Mouse (Mus musculus): ENCODE results near the gene Dysf. TPM values are rescaled to one million over a fixed set of nuclear protein-coding genes. Genes with fewer than 3 reads are reported as not detected.

Dysf gene
- polyA plus RNA-seq, 1 experiment from 2014 or later = 9.6 TPM

GRCm38 (mm10) chr6:84111106-84111505, 102.7 kb downstream of the Dysf start:
- WGBS = 48% methylated on average over 11 of the region's 11 CpGs
- H3K36me3 ChIP-seq = no peaks in the 10 kb centered on the region
- no peaks in the 10 kb centered on the region; the same call in 1 of the 2 replicates for H3K27me3 ChIP-seq
- H3K9ac ChIP-seq = no peak overlapping the region
- no peaks in the 10 kb centered on the region for H3K9me3 ChIP-seq (replicated peaks)
- ATAC-seq (ENCODE audit: insufficient number of reproducible peaks, low FRiP score, low TSS enrichment, low read depth) = 0 out of 2 replicates have a peak, but pooled peaks have one; percentile 39
- peaks cover 25% of the 10 kb centered on the region for H3K4me1 ChIP-seq
- H3K4me3 ChIP-seq (replicated peaks) = no peak overlapping the region
- peak overlapping the region; percentile 76 for H3K27ac ChIP-seq (replicated peaks)
- no peak overlapping the region for H3K4me2 ChIP-seq (replicated peaks)

GRCm38 (mm10) chr6:84119731-84120530, 111.5 kb downstream of the Dysf start:
- Histone ChIP-seq H3K27ac (replicated peaks) (peak overlapping the region; percentile 71), H3K4me2 (replicated peaks) (no peak overlapping the region), H3K4me1 (peaks cover 26% of the 10 kb centered on the region), H3K36me3 (no peaks in the 10 kb centered on the region), H3K9me3 (replicated peaks) (no peaks in the 10 kb centered on the region), H3K9ac (no peak overlapping the region), H3K4me3 (replicated peaks) (no peak overlapping the region), H3K27me3 (no peaks in the 10 kb centered on the region)
- peak; percentile 63 for ATAC-seq (ENCODE audit: insufficient number of reproducible peaks, low FRiP score, low TSS enrichment, low read depth)
- 40% methylated on average over 24 of the region's 24 CpGs for WGBS

GRCm38 (mm10) chr6:84124609-84125008, 116.2 kb downstream of the Dysf start:
- H3K4me1 ChIP-seq = peaks cover 15% of the 10 kb centered on the region
- ATAC-seq (ENCODE audit: insufficient number of reproducible peaks, low FRiP score, low TSS enrichment, low read depth) = no peak
- H3K27ac ChIP-seq (replicated peaks) = no peak overlapping the region
- H3K4me2 ChIP-seq (replicated peaks) = no peak overlapping the region
- H3K9ac ChIP-seq = no peak overlapping the region
- no peak overlapping the region for H3K4me3 ChIP-seq (replicated peaks)
- no peaks in the 10 kb centered on the region for H3K27me3 ChIP-seq
- 73% methylated on average over 9 of the region's 9 CpGs for WGBS
- H3K9me3 ChIP-seq (replicated peaks) = no peaks in the 10 kb centered on the region
- no peaks in the 10 kb centered on the region for H3K36me3 ChIP-seq

- 73% methylated on average over 4 of the region's 4 CpGs for WGBS
- H3K4me1 ChIP-seq = peaks cover 11% of the 10 kb centered on the region
- H3K4me3 ChIP-seq (replicated peaks) = no peak overlapping the region
- no peak overlapping the region for H3K9ac ChIP-seq
- no peaks in the 10 kb centered on the region for H3K27me3 ChIP-seq
- H3K27ac ChIP-seq (replicated peaks) = no peak overlapping the region
- no peaks in the 10 kb centered on the region for H3K9me3 ChIP-seq (replicated peaks)
- no peak overlapping the region for H3K4me2 ChIP-seq (replicated peaks)
- no peak for ATAC-seq (ENCODE audit: insufficient number of reproducible peaks, low FRiP score, low TSS enrichment, low read depth)
- no peaks in the 10 kb centered on the region for H3K36me3 ChIP-seq
These were observed 116.7 kb downstream of the Dysf start for GRCm38 (mm10) chr6:84125101-84125500.

- Histone ChIP-seq H3K9ac (no peak overlapping the region), H3K9me3 (replicated peaks) (no peaks in the 10 kb centered on the region), H3K4me3 (replicated peaks) (no peak overlapping the region), H3K4me2 (replicated peaks) (no peak overlapping the region), H3K27ac (replicated peaks) (no peak overlapping the region), H3K4me1 (peaks cover 14% of the 10 kb centered on the region; the same call in 1 of the 2 replicates), H3K36me3 (no peaks in the 10 kb centered on the region), H3K27me3 (no peaks in the 10 kb centered on the region)
- 71% methylated on average over 2 of the region's 2 CpGs for WGBS
- ATAC-seq (ENCODE audit: insufficient number of reproducible peaks, low FRiP score, low TSS enrichment, low read depth) = no peak
These were observed 119.8 kb downstream of the Dysf start for GRCm38 (mm10) chr6:84128229-84128628.

GRCm38 (mm10) chr6:84130867-84131266, 122.5 kb downstream of the Dysf start:
- 84% methylated on average over 4 of the region's 4 CpGs for WGBS
- Histone ChIP-seq H3K9me3 (replicated peaks) (no peaks in the 10 kb centered on the region), H3K36me3 (no peaks in the 10 kb centered on the region), H3K27me3 (no peaks in the 10 kb centered on the region), H3K27ac (replicated peaks) (0 out of 2 replicates have a peak overlapping the region, but pooled peaks have one; percentile 2), H3K9ac (no peak overlapping the region), H3K4me3 (replicated peaks) (no peak overlapping the region), H3K4me1 (peaks cover 26% of the 10 kb centered on the region), H3K4me2 (replicated peaks) (no peak overlapping the region)
- ATAC-seq (ENCODE audit: insufficient number of reproducible peaks, low FRiP score, low TSS enrichment, low read depth) = no peak

- no peaks in the 10 kb centered on the region for H3K27me3 ChIP-seq
- no peaks in the 10 kb centered on the region for H3K9me3 ChIP-seq (replicated peaks)
- no peak overlapping the region for H3K9ac ChIP-seq
- H3K4me3 ChIP-seq (replicated peaks) = no peak overlapping the region
- H3K4me1 ChIP-seq = peaks cover 26% of the 10 kb centered on the region
- no peaks in the 10 kb centered on the region for H3K36me3 ChIP-seq
- H3K27ac ChIP-seq (replicated peaks) = 0 out of 2 replicates have a peak overlapping the region, but pooled peaks have one; percentile 2
- ATAC-seq (ENCODE audit: insufficient number of reproducible peaks, low FRiP score, low TSS enrichment, low read depth) = no peak
- WGBS = 66% methylated on average over 9 of the region's 9 CpGs
- no peak overlapping the region for H3K4me2 ChIP-seq (replicated peaks)
These were observed 123.1 kb downstream of the Dysf start for GRCm38 (mm10) chr6:84131539-84131938.

- WGBS = 35% methylated on average over 7 of the region's 7 CpGs
- H3K27me3 ChIP-seq = no peaks in the 10 kb centered on the region
- no peak overlapping the region for H3K4me2 ChIP-seq (replicated peaks)
- H3K4me1 ChIP-seq = peaks cover 26% of the 10 kb centered on the region
- no peaks in the 10 kb centered on the region for H3K36me3 ChIP-seq
- no peak overlapping the region for H3K9ac ChIP-seq
- H3K27ac ChIP-seq (replicated peaks) = no peak overlapping the region; the same call in 1 of the 2 replicates
- H3K4me3 ChIP-seq (replicated peaks) = no peak overlapping the region
- no peaks in the 10 kb centered on the region for H3K9me3 ChIP-seq (replicated peaks)
- no peak for ATAC-seq (ENCODE audit: insufficient number of reproducible peaks, low FRiP score, low TSS enrichment, low read depth)
These were observed 124.7 kb downstream of the Dysf start for GRCm38 (mm10) chr6:84133053-84133452.

- peak overlapping the region; percentile 68 for H3K27ac ChIP-seq (replicated peaks)
- peaks cover 26% of the 10 kb centered on the region for H3K4me1 ChIP-seq
- H3K36me3 ChIP-seq = no peaks in the 10 kb centered on the region
- 66% methylated on average over 5 of the region's 7 CpGs for WGBS
- no peak overlapping the region for H3K4me3 ChIP-seq (replicated peaks)
- ATAC-seq (ENCODE audit: insufficient number of reproducible peaks, low FRiP score, low TSS enrichment, low read depth) = no peak
- no peak overlapping the region for H3K9ac ChIP-seq
- H3K27me3 ChIP-seq = no peaks in the 10 kb centered on the region
- no peaks in the 10 kb centered on the region for H3K9me3 ChIP-seq (replicated peaks)
- no peak overlapping the region for H3K4me2 ChIP-seq (replicated peaks)
These were observed 125.8 kb downstream of the Dysf start for GRCm38 (mm10) chr6:84133996-84134721.

- Histone ChIP-seq H3K4me2 (replicated peaks) (0 out of 2 replicates have a peak overlapping the region, but pooled peaks have one; percentile 13), H3K4me3 (replicated peaks) (no peak overlapping the region), H3K9ac (no peak overlapping the region), H3K36me3 (no peaks in the 10 kb centered on the region), H3K27me3 (no peaks in the 10 kb centered on the region), H3K4me1 (peaks cover 29% of the 10 kb centered on the region), H3K9me3 (replicated peaks) (no peaks in the 10 kb centered on the region), H3K27ac (replicated peaks) (peak overlapping the region; percentile 68)
- peak; percentile 81 for ATAC-seq (ENCODE audit: insufficient number of reproducible peaks, low FRiP score, low TSS enrichment, low read depth)
- 29% methylated on average over 23 of the region's 23 CpGs for WGBS
These were observed 126.5 kb downstream of the Dysf start for GRCm38 (mm10) chr6:84134722-84135394.

GRCm38 (mm10) chr6:84135709-84136108, 127.3 kb downstream of the Dysf start:
- Histone ChIP-seq H3K4me2 (replicated peaks) (no peak overlapping the region), H3K4me3 (replicated peaks) (no peak overlapping the region), H3K36me3 (no peaks in the 10 kb centered on the region), H3K9ac (no peak overlapping the region), H3K9me3 (replicated peaks) (no peaks in the 10 kb centered on the region), H3K27ac (replicated peaks) (no peak overlapping the region), H3K27me3 (no peaks in the 10 kb centered on the region), H3K4me1 (peaks cover 32% of the 10 kb centered on the region)
- WGBS = 88% methylated on average over 9 of the region's 9 CpGs
- ATAC-seq (ENCODE audit: insufficient number of reproducible peaks, low FRiP score, low TSS enrichment, low read depth) = no peak

All from embryonic facial prominence, embryonic 15.5 days (tissue).